Mouse (Mus musculus): ENCODE results near the gene Dchs1. TPM values are rescaled to one million over a fixed set of nuclear protein-coding genes. Genes with fewer than 3 reads are reported as not detected.
A peak's percentile ranks its signal among the peaks of the same experiment; 100 is the strongest.

The Dchs1 gene
- polyA plus RNA-seq, 1 experiment from 2014 or later, result 22.2 TPM

GRCm38 (mm10) chr7:105806125-105806524 lies 18.7 kb upstream of the Dchs1 start:
- peaks cover 11% of the 10 kb centered on the region for H3K4me1 ChIP-seq
- H3K27ac ChIP-seq, result peak overlapping the region; percentile 34; the same call in 1 of the 2 replicates
- H3K9me3 ChIP-seq, result no peaks in the 10 kb centered on the region
- no peaks in the 10 kb centered on the region for H3K27me3 ChIP-seq
- no peak overlapping the region for H3K4me3 ChIP-seq
- 79% methylated on average over 5 of the region's 5 CpGs for WGBS
- no peak overlapping the region for H3K4me2 ChIP-seq (replicated peaks)
- ATAC-seq (ENCODE audit: low FRiP score, low read depth), result no peak
- no peak overlapping the region for H3K9ac ChIP-seq
- H3K36me3 ChIP-seq, result peaks cover 29% of the 10 kb centered on the region

- no peak overlapping the region for H3K27ac ChIP-seq
- H3K9ac ChIP-seq, result no peak overlapping the region
- H3K9me3 ChIP-seq, result no peaks in the 10 kb centered on the region
- H3K27me3 ChIP-seq, result no peaks in the 10 kb centered on the region
- ATAC-seq (ENCODE audit: low FRiP score, low read depth), result no peak
- no peak overlapping the region for H3K4me2 ChIP-seq (replicated peaks)
- H3K36me3 ChIP-seq, result peaks cover 14% of the 10 kb centered on the region
- no peak overlapping the region for H3K4me3 ChIP-seq
- H3K4me1 ChIP-seq, result no peaks in the 10 kb centered on the region
Measured at GRCm38 (mm10) chr7:105803428-105803827, 16.0 kb upstream of the Dchs1 start.

- H3K4me2 ChIP-seq (replicated peaks), result no peak overlapping the region
- no peak overlapping the region for H3K27ac ChIP-seq
- H3K4me3 ChIP-seq, result no peak overlapping the region
- H3K36me3 ChIP-seq, result peaks cover 8% of the 10 kb centered on the region
- H3K9me3 ChIP-seq, result no peaks in the 10 kb centered on the region
- H3K27me3 ChIP-seq, result no peaks in the 10 kb centered on the region
- no peak overlapping the region for H3K9ac ChIP-seq
- ATAC-seq (ENCODE audit: low FRiP score, low read depth), result no peak
- no peaks in the 10 kb centered on the region for H3K4me1 ChIP-seq
- 36% methylated on average over 1 of the region's 1 CpGs for WGBS
Measured at GRCm38 (mm10) chr7:105802771-105803170, 15.3 kb upstream of the Dchs1 start.

- H3K9ac ChIP-seq, result no peak overlapping the region
- H3K9me3 ChIP-seq, result no peaks in the 10 kb centered on the region
- H3K4me2 ChIP-seq (replicated peaks), result no peak overlapping the region
- H3K36me3 ChIP-seq, result peaks cover 3% of the 10 kb centered on the region
- WGBS, result 40% methylated on average over 2 of the region's 2 CpGs
- H3K4me1 ChIP-seq, result no peaks in the 10 kb centered on the region
- no peak overlapping the region for H3K27ac ChIP-seq
- H3K27me3 ChIP-seq, result no peaks in the 10 kb centered on the region
- no peak for ATAC-seq (ENCODE audit: low FRiP score, low read depth)
- no peak overlapping the region for H3K4me3 ChIP-seq
Measured at GRCm38 (mm10) chr7:105802312-105802711, 14.9 kb upstream of the Dchs1 start.

- H3K27me3 ChIP-seq, result no peaks in the 10 kb centered on the region
- H3K4me3 ChIP-seq, result no peak overlapping the region
- no peak overlapping the region for H3K27ac ChIP-seq
- no peaks in the 10 kb centered on the region for H3K4me1 ChIP-seq
- no peak for ATAC-seq (ENCODE audit: low FRiP score, low read depth)
- no peak overlapping the region for H3K4me2 ChIP-seq (replicated peaks)
- H3K9me3 ChIP-seq, result no peaks in the 10 kb centered on the region
- no peak overlapping the region for H3K9ac ChIP-seq
- WGBS, result 89% methylated on average over 3 of the region's 3 CpGs
- no peaks in the 10 kb centered on the region for H3K36me3 ChIP-seq
Measured at GRCm38 (mm10) chr7:105796972-105797371, 9.5 kb upstream of the Dchs1 start.

- no peaks in the 10 kb centered on the region for H3K9me3 ChIP-seq
- no peak overlapping the region for H3K4me3 ChIP-seq
- WGBS, result 25% methylated on average over 7 of the region's 7 CpGs
- no peaks in the 10 kb centered on the region for H3K36me3 ChIP-seq
- no peak overlapping the region for H3K27ac ChIP-seq
- no peaks in the 10 kb centered on the region for H3K27me3 ChIP-seq
- H3K4me1 ChIP-seq, result no peaks in the 10 kb centered on the region
- H3K9ac ChIP-seq, result no peak overlapping the region
- no peak for ATAC-seq (ENCODE audit: low FRiP score, low read depth)
- no peak overlapping the region for H3K4me2 ChIP-seq (replicated peaks)
Measured at GRCm38 (mm10) chr7:105795759-105796366, 8.4 kb upstream of the Dchs1 start.

- H3K4me1 ChIP-seq, result peaks cover 3% of the 10 kb centered on the region; the same call in 1 of the 2 replicates
- H3K9ac ChIP-seq, result no peak overlapping the region
- WGBS, result 87% methylated on average over 7 of the region's 7 CpGs
- H3K4me2 ChIP-seq (replicated peaks), result no peak overlapping the region
- no peak overlapping the region for H3K27ac ChIP-seq
- no peaks in the 10 kb centered on the region for H3K9me3 ChIP-seq
- H3K36me3 ChIP-seq, result no peaks in the 10 kb centered on the region
- no peak for ATAC-seq (ENCODE audit: low FRiP score, low read depth)
- H3K4me3 ChIP-seq, result no peak overlapping the region
- H3K27me3 ChIP-seq, result no peaks in the 10 kb centered on the region
Measured at GRCm38 (mm10) chr7:105793701-105794100, 6.2 kb upstream of the Dchs1 start.

- Histone ChIP-seq H3K4me3 (no peak overlapping the region), H3K4me1 (peaks cover 14% of the 10 kb centered on the region), H3K9me3 (no peaks in the 10 kb centered on the region), H3K9ac (no peak overlapping the region), H3K4me2 (replicated peaks) (no peak overlapping the region), H3K27me3 (no peaks in the 10 kb centered on the region), H3K36me3 (no peaks in the 10 kb centered on the region), H3K27ac (no peak overlapping the region)
- no peak for ATAC-seq (ENCODE audit: low FRiP score, low read depth)
- WGBS, result 76% methylated on average over 1 of the region's 1 CpGs
Measured at GRCm38 (mm10) chr7:105791147-105791546, 3.7 kb upstream of the Dchs1 start.

GRCm38 (mm10) chr7:105786506-105787284 lies 759 bp downstream of the Dchs1 start:
- peak overlapping the region; percentile 95 for H3K27ac ChIP-seq
- no peaks in the 10 kb centered on the region for H3K9me3 ChIP-seq
- H3K27me3 ChIP-seq, result no peaks in the 10 kb centered on the region
- peak overlapping the region; percentile 93 for H3K4me2 ChIP-seq (replicated peaks)
- 7% methylated on average over 20 of the region's 20 CpGs for WGBS
- peak overlapping the region; percentile 98 for H3K9ac ChIP-seq
- peaks cover 36% of the 10 kb centered on the region for H3K36me3 ChIP-seq
- peak overlapping the region; percentile 94 for H3K4me3 ChIP-seq
- peak; percentile 70 for ATAC-seq (ENCODE audit: low FRiP score, low read depth)
- H3K4me1 ChIP-seq, result peaks cover 51% of the 10 kb centered on the region

GRCm38 (mm10) chr7:105784556-105784955 lies 2.9 kb downstream of the Dchs1 start:
- H3K4me1 ChIP-seq, result peaks cover 66% of the 10 kb centered on the region
- H3K9me3 ChIP-seq, result no peaks in the 10 kb centered on the region
- H3K36me3 ChIP-seq, result peaks cover 57% of the 10 kb centered on the region
- WGBS, result 35% methylated on average over 4 of the region's 4 CpGs
- H3K27ac ChIP-seq, result no peak overlapping the region
- H3K9ac ChIP-seq, result peak overlapping the region; percentile 27; the same call in 1 of the 2 replicates
- peak overlapping the region; percentile 93 for H3K4me2 ChIP-seq (replicated peaks)
- no peak for ATAC-seq (ENCODE audit: low FRiP score, low read depth)
- no peaks in the 10 kb centered on the region for H3K27me3 ChIP-seq
- H3K4me3 ChIP-seq, result peak overlapping the region; percentile 5; the same call in 1 of the 2 replicates

- no peak overlapping the region; the same call in 1 of the 2 replicates for H3K27ac ChIP-seq
- H3K4me3 ChIP-seq, result no peak overlapping the region
- WGBS, result 38% methylated on average over 4 of the region's 4 CpGs
- no peaks in the 10 kb centered on the region for H3K27me3 ChIP-seq
- no peaks in the 10 kb centered on the region for H3K9me3 ChIP-seq
- peak overlapping the region; percentile 93 for H3K4me2 ChIP-seq (replicated peaks)
- peaks cover 60% of the 10 kb centered on the region for H3K36me3 ChIP-seq
- H3K4me1 ChIP-seq, result peaks cover 72% of the 10 kb centered on the region
- H3K9ac ChIP-seq, result peak overlapping the region; percentile 27; the same call in 1 of the 2 replicates
- ATAC-seq (ENCODE audit: low FRiP score, low read depth), result no peak
Measured at GRCm38 (mm10) chr7:105783861-105784260, 3.6 kb downstream of the Dchs1 start.

GRCm38 (mm10) chr7:105778553-105779265 lies 8.7 kb downstream of the Dchs1 start:
- peak; percentile 93 for ATAC-seq (ENCODE audit: low FRiP score, low read depth)
- peak overlapping the region; percentile 77 for H3K4me2 ChIP-seq (replicated peaks)
- H3K9me3 ChIP-seq, result no peaks in the 10 kb centered on the region
- no peaks in the 10 kb centered on the region for H3K27me3 ChIP-seq
- peaks cover 74% of the 10 kb centered on the region for H3K4me1 ChIP-seq
- H3K4me3 ChIP-seq, result peak overlapping the region; percentile 44
- peaks cover 70% of the 10 kb centered on the region for H3K36me3 ChIP-seq
- peak overlapping the region; percentile 98 for H3K27ac ChIP-seq
- H3K9ac ChIP-seq, result peak overlapping the region; percentile 59
- WGBS, result 4% methylated on average over 4 of the region's 4 CpGs
